Mouse (Mus musculus) liver, adult 2 months (tissue): Measurements from ENCODE around the gene Pax6. TPM values are rescaled to one million over a fixed set of nuclear protein-coding genes. Genes with fewer than 3 reads are reported as not detected.

Source experiments
- DNase-seq: peaks from one replicate; pipeline ENCODE4 v3.0.0-alpha.2; 2011; ENCODE audit warnings: low read depth, low spot score; ENCODE audit errors: extremely low read depth
- H3K27ac ChIP-seq: fragments of 200-500 bp; replicated peaks from 2 replicates; pipeline ENCODE4 v1.5.1; 2012; ENCODE audit warnings: low read depth, mild to moderate bottlenecking, control low read depth, inconsistent platforms, low read length; ENCODE audit not compliant: insufficient read depth
- H3K27me3 ChIP-seq: fragments of 200-500 bp; 2 replicates; pipeline ENCODE4 v1.6.1; 2012; ENCODE audit warnings: mild to moderate bottlenecking, moderate library complexity, low read length, inconsistent platforms; ENCODE audit not compliant: control insufficient read depth, insufficient read depth
- H3K36me3 ChIP-seq: fragments of 200-500 bp; 2 replicates; pipeline ENCODE4 v1.6.1; 2012; ENCODE audit warnings: low read length, inconsistent platforms; ENCODE audit not compliant: control insufficient read depth, insufficient read depth
- H3K4me1 ChIP-seq: fragments of 200-500 bp; 2 replicates; pipeline ENCODE4 v1.6.1; 2011; ENCODE audit warnings: low read length; ENCODE audit not compliant: control insufficient read depth, insufficient read depth
- H3K4me3 ChIP-seq: fragments of 200-500 bp; 2 replicates; pipeline ENCODE4 v1.5.1; 2011; ENCODE audit warnings: low read depth, mild to moderate bottlenecking, control low read depth, low read length, moderate library complexity; ENCODE audit not compliant: insufficient read depth
- H3K79me2 ChIP-seq: fragments of 200-500 bp; 2 replicates; pipeline ENCODE4 v1.6.1; 2012; ENCODE audit warnings: inconsistent platforms, mild to moderate bottlenecking, low read length, moderate library complexity; ENCODE audit not compliant: control insufficient read depth, insufficient read depth
- H3K9ac ChIP-seq: fragments of 200-500 bp; 2 replicates; pipeline ENCODE4 v1.6.1; 2012; ENCODE audit warnings: low read depth, mild to moderate bottlenecking, control low read depth, inconsistent platforms, low read length
- CTCF ChIP-seq: fragments of 200-500 bp; IDR thresholded peaks from 2 replicates; pipeline ENCODE4 v1.5.1; 2011; ENCODE audit warnings: low read depth, low read length, control low read depth
- POLR2A ChIP-seq: fragments of 200-500 bp; IDR thresholded peaks from 2 replicates; pipeline ENCODE4 v1.6.1; 2011; ENCODE audit warnings: low read length, control low read depth; ENCODE audit not compliant: insufficient read depth; ENCODE audit errors: extremely low read depth
- WGBS: fragments of 180-500 bp; shearing (Covaris S2); methylation state at CpG from one replicate; pipeline ENCODE4 v1.1.7; 2018; 5-methylcytosine and 5-hydroxymethylcytosine counted together
- polyA plus RNA-seq: library from polyadenylated mRNA; depleted of rRNA; stranded (reverse); fragments of >200 nt; gene quantifications from 2 replicates; pipeline ENCODE4 v1.2.3, GENCODE M21; 2012; rRNA removed
- total RNA-seq: library from RNA; depleted of rRNA; stranded (reverse); fragments of >200 nt; gene quantifications from 2 replicates; pipeline ENCODE4 v1.2.3, GENCODE M21; 2014; rRNA removed

Gene Pax6
- total and polyA plus RNA-seq, 2 experiments, result not detected

DNA sequence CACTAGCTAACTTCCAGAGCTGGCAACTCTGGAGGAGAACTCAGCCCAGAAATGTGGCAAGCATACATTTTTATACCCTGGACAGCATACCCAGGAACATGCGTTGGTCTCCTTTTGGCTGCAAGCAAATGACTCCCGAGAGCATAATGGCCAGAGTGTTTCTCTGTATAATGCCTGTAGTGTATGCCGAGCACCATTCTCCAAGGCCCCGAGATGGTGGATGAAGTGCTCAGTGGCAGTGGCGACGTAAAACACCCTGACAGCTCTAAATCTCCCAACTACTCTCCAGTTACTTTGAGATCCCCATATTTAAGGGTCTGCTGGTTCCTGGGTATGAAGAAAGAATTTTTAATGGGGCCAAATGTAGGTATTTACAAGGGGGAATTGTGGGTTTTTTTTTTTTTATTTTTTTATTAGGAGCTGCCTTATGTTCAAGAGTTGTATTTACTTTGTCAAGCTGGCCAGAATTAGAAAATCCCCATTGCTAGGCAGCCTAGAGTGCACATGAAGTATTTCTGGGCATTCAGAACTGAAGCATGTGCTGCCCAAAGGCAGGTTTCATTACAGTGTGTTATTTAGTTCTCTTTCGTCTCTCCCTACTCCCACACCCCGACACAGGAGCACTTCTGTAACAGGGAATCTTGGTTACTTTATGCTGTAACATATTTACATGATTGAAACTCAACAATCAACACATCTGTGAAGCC is 46.9 kb downstream of the Pax6 start:
- Histone ChIP-seq H3K36me3 (no peaks in the 10 kb centered on the region), H3K9ac (no peak overlapping the region), H3K4me3 (no peak overlapping the region), H3K27ac (no peak overlapping the region), H3K4me1 (no peaks in the 10 kb centered on the region), H3K27me3 (no peaks in the 10 kb centered on the region), H3K79me2 (no peaks in the 10 kb centered on the region)
- TF ChIP-seq POLR2A (no peak), CTCF (no peak)
- no peak for DNase-seq
- 96% methylated on average over 8 of the region's 8 CpGs for WGBS

DNA sequence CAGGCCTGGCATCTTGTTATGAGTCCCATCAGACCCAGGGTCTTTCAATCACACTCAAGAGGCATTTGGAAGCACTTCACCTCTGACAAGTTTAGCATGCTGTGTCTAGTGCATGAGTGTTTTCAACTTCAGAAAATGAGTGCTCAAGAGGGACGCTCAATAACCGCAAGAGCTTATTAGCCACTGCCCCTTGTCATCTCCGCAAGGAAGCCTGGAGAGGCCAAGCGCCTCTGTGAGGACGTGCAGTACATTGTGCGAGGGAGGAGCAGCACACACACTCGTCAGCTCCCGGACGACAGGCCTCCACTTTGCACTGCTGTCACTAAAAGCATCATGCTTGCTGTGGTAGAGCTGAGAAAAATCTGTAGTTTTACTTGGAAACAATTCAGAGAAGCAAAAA is 58.0 kb downstream of the Pax6 start:
- no peaks in the 10 kb centered on the region for H3K27me3 ChIP-seq
- H3K4me3 ChIP-seq, result no peak overlapping the region
- no peaks in the 10 kb centered on the region; the same call in 1 of the 2 replicates for H3K36me3 ChIP-seq
- DNase-seq, result no peak
- no peaks in the 10 kb centered on the region for H3K79me2 ChIP-seq
- no peak overlapping the region for H3K9ac ChIP-seq
- no peak overlapping the region for H3K27ac ChIP-seq
- no peaks in the 10 kb centered on the region for H3K4me1 ChIP-seq
- WGBS, result 93% methylated on average over 9 of the region's 9 CpGs
- no peak for TF ChIP-seq POLR2A
- no peak for TF ChIP-seq CTCF

DNA sequence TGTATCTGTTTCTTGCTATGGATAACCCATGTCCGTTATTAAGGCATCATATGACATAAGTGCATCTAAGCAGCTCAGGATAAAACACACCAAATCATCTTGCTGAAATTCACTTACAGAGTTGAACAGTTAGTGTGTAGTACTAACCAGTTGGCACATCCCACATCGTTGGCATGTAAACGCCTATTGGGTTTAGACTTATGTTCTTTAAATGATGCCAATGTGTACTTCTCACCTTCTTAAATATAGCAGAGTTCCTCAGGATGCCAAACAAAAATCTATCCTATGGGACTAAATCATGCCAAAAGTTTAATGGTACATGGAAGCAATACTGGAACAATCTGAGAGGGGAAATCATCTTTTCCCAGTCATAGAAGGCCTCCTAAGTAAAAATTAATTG is 62.0 kb downstream of the Pax6 start:
- no peak for DNase-seq
- TF ChIP-seq CTCF (no peak), POLR2A (no peak)
- H3K27me3 ChIP-seq, result no peaks in the 10 kb centered on the region
- H3K4me1 ChIP-seq, result no peaks in the 10 kb centered on the region
- no peak overlapping the region for H3K9ac ChIP-seq
- no peaks in the 10 kb centered on the region for H3K79me2 ChIP-seq
- no peak overlapping the region for H3K4me3 ChIP-seq
- no peaks in the 10 kb centered on the region; the same call in 1 of the 2 replicates for H3K36me3 ChIP-seq
- H3K27ac ChIP-seq, result no peak overlapping the region
- 96% methylated on average over 3 of the region's 3 CpGs for WGBS

DNA sequence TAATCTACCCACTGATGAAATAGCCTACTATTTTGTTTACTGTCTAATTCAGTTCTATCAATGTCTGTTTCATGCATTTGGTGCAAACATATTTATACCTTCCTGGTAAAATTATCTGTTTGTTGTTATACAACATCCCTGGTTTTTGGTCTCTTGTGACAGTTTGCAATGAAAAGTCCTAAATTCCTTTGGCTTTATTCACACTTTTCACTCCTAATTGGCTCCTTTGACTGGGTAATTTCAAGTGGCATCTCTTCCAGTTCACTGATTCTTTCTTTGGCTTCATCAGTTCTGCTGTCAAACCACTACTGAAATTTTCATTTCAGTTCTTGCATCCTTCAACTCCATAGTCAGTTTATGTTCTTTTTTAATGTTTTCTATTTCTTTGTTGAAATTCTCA is 67.5 kb downstream of the Pax6 start:
- DNase-seq, result no peak
- H3K27ac ChIP-seq, result no peak overlapping the region
- H3K79me2 ChIP-seq, result no peaks in the 10 kb centered on the region
- no peaks in the 10 kb centered on the region for H3K4me1 ChIP-seq
- no peak for TF ChIP-seq POLR2A
- TF ChIP-seq CTCF, result no peak
- H3K4me3 ChIP-seq, result no peak overlapping the region
- H3K27me3 ChIP-seq, result no peaks in the 10 kb centered on the region
- H3K36me3 ChIP-seq, result no peaks in the 10 kb centered on the region
- H3K9ac ChIP-seq, result no peak overlapping the region

DNA sequence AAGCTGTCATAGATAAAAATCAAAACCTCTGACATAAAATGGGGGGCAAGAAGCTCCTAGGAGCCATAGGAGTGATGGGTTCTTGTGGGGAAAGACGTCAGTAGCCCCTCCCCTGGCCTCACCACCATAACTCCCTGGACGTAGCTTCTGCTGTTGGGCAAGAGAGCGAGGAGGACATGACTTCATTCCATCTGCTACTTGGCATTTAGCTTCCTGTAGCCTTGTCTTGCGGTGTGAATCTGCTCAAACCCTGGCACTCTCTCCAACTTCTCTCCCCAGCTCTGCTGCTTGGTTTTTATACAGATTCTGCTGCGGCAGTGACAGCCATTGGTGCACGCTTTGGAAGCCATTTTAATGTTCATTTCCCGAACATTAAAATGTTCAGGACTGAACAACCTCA is 78.2 kb downstream of the Pax6 start:
- no peaks in the 10 kb centered on the region for H3K27me3 ChIP-seq
- TF ChIP-seq CTCF (no peak), POLR2A (no peak)
- H3K4me3 ChIP-seq, result no peak overlapping the region
- DNase-seq, result no peak
- H3K9ac ChIP-seq, result no peak overlapping the region
- H3K4me1 ChIP-seq, result peaks cover 4% of the 10 kb centered on the region
- H3K36me3 ChIP-seq, result no peaks in the 10 kb centered on the region
- no peak overlapping the region for H3K27ac ChIP-seq
- H3K79me2 ChIP-seq, result no peaks in the 10 kb centered on the region
- WGBS, result 93% methylated on average over 7 of the region's 7 CpGs

Other genes with a start within 250 kb of the Pax6 start
- gene Elp4, start 235.7 kb downstream of the Pax6 start, total RNA-seq, result 13.6 and 16.2 TPM in 2 replicates
- 7.7 and 10.1 TPM in 2 replicates for gene Elp4, start 235.7 kb downstream of the Pax6 start, polyA plus RNA-seq
- gene Immp1l, start 235.7 kb downstream of the Pax6 start, total RNA-seq, result 42.2 and 49.4 TPM in 2 replicates
- 12.7 and 15.1 TPM in 2 replicates for gene Immp1l, start 235.7 kb downstream of the Pax6 start, polyA plus RNA-seq